Mouse (Mus musculus) myocyte (in vitro differentiated cells): ENCODE measurements at regions not wholly inside any gene's neighbourhood (a gene's known extent, or its start where the extent isn't known, plus 50 kb on each side); places are given as distances from the start of the nearest gene placed in this dataset.

Source experiments
- H3K27me3 ChIP-seq: one replicate; pipeline ENCODE4 v1.6.1; 2011; ENCODE audit not compliant: control insufficient read depth, insufficient read depth, insufficient read length
- H3K36me3 ChIP-seq: one replicate; pipeline ENCODE4 v1.6.1; 2011; ENCODE audit not compliant: control insufficient read depth, insufficient read depth
- H3K4me2 ChIP-seq: one replicate; pipeline ENCODE4 v1.6.1; 2011; ENCODE audit warnings: low read depth, control low read depth
- H3K4me3 ChIP-seq: one replicate; pipeline ENCODE4 v1.5.1; 2011; ENCODE audit warnings: mild to moderate bottlenecking, control low read depth, moderate library complexity
- H3K79me2 ChIP-seq: one replicate; pipeline ENCODE4 v1.6.1; 2011; ENCODE audit not compliant: control insufficient read depth, insufficient read depth
- H3ac ChIP-seq: one replicate; pipeline ENCODE4 v1.6.1; 2011; ENCODE audit not compliant: control insufficient read depth, insufficient read length
- CEBPB ChIP-seq: IDR thresholded peaks from 2 replicates; pipeline ENCODE4 v1.6.1; 2011; ENCODE audit warnings: mild to moderate bottlenecking, moderate library complexity; ENCODE audit not compliant: poor library complexity, insufficient read depth, severe bottlenecking
- E2F4 ChIP-seq: IDR thresholded peaks from one replicate; pipeline ENCODE4 v1.6.1; 2011; ENCODE audit warnings: mild to moderate bottlenecking, control low read depth, moderate library complexity; ENCODE audit not compliant: insufficient read depth
- MAX ChIP-seq: IDR thresholded peaks from one replicate; pipeline ENCODE4 v1.6.1; 2011; ENCODE audit warnings: low read depth, mild to moderate bottlenecking, control low read depth
- MYOD1 ChIP-seq, 3 experiments: IDR thresholded peaks; one replicate each; pipeline ENCODE4 v1.6.1; 2011; ENCODE audit warnings: control low read depth in 2 of 3, low read depth in 2 of 3, mild to moderate bottlenecking in 2 of 3, moderate library complexity in 1 of 3; ENCODE audit not compliant: insufficient read length in 2 of 3, control insufficient read depth in 1 of 3
- MYOG ChIP-seq, 3 experiments: IDR thresholded peaks; one replicate each; pipeline ENCODE4 v1.6.1; 2011; ENCODE audit warnings: control low read depth in 2 of 3, low read depth in 2 of 3, mild to moderate bottlenecking in 2 of 3; ENCODE audit not compliant: insufficient read length in 2 of 3, control insufficient read depth in 1 of 3, insufficient read depth in 1 of 3
- POLR2A ChIP-seq: IDR thresholded peaks from one replicate; pipeline ENCODE4 v1.6.1; 2011; ENCODE audit warnings: low read depth, mild to moderate bottlenecking, control low read depth, moderate library complexity; ENCODE audit not compliant: insufficient read length
- POLR2AphosphoS2 ChIP-seq: IDR thresholded peaks from one replicate; pipeline ENCODE4 v1.6.1; 2011; ENCODE audit warnings: low read depth, control low read depth; ENCODE audit not compliant: insufficient read length
- REST ChIP-seq: IDR thresholded peaks from one replicate; pipeline ENCODE4 v1.6.1; 2011; ENCODE audit warnings: mild to moderate bottlenecking, control low read depth, moderate library complexity; ENCODE audit not compliant: insufficient read depth, insufficient read length
- SRF ChIP-seq: IDR thresholded peaks from one replicate; pipeline ENCODE4 v1.6.1; 2011; ENCODE audit warnings: low read depth; ENCODE audit not compliant: control insufficient read depth, insufficient read length
- TCF12 ChIP-seq: IDR thresholded peaks from one replicate; pipeline ENCODE4 v1.6.1; 2011; ENCODE audit warnings: mild to moderate bottlenecking, control low read depth; ENCODE audit not compliant: poor library complexity, insufficient read depth, severe bottlenecking
- TCF3 ChIP-seq: IDR thresholded peaks from one replicate; pipeline ENCODE4 v1.6.1; 2011; ENCODE audit warnings: low read depth, control low read depth; ENCODE audit not compliant: insufficient read length
- USF1 ChIP-seq: IDR thresholded peaks from one replicate; pipeline ENCODE4 v1.6.1; 2011; ENCODE audit warnings: low read depth, mild to moderate bottlenecking, control low read depth, moderate library complexity

DNA sequence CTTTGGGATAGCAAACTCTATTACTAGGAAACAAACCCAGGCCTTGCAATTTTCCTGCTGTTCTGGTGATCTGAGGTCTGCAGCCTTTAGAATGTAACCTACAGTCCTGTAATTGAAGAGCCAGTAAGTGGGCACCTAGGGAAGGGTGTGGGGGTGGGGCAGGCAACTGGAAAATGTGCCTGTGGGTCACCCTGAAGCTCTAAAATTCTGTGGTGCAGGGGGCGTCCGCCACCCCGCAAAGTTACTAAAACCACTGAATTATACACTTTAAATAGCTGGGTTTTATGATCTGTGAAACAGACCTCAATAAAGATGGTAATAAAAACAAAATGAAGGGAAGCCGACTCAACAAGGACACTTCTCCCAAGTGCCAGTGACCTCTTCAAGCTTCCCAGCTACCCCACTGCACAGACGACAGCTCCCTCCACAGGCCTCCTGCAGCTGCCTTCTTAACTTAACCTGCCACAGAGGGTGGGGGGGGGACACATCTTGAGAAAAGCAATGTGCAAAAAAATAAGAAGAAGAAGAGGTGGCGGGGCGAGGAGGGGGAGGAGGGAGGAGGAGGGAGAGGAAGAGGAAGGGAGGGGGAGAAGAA, 205.9 kb downstream of the Xxylt1 start:
- Histone ChIP-seq H3K36me3 (no peaks in the 10 kb centered on the region), H3K79me2 (no peaks in the 10 kb centered on the region), H3K4me3 (no peak overlapping the region), H3K27me3 (peaks cover 5% of the 10 kb centered on the region), H3ac (no peak overlapping the region), H3K4me2 (no peak overlapping the region)
- no peak for TF ChIP-seq POLR2AphosphoS2
- TF ChIP-seq TCF3 = no peak
- TF ChIP-seq E2F4 = no peak
- no peak for TF ChIP-seq MYOD1 (IDR thresholded peaks at IDR 0.05; ENCODE audit: control insufficient read depth in 1 of 3, insufficient read length in 2 of 3, low read depth in 2 of 3)
- no peak for TF ChIP-seq TCF12
- TF ChIP-seq CEBPB = no peak
- no peak for TF ChIP-seq MYOG (IDR thresholded peaks at IDR 0.05; ENCODE audit: control insufficient read depth in 1 of 3, insufficient read depth in 1 of 3, insufficient read length in 2 of 3, low read depth in 2 of 3)
- no peak for TF ChIP-seq SRF
- TF ChIP-seq USF1 = no peak
- no peak for TF ChIP-seq REST
- no peak for TF ChIP-seq POLR2A
- no peak for TF ChIP-seq MAX

DNA sequence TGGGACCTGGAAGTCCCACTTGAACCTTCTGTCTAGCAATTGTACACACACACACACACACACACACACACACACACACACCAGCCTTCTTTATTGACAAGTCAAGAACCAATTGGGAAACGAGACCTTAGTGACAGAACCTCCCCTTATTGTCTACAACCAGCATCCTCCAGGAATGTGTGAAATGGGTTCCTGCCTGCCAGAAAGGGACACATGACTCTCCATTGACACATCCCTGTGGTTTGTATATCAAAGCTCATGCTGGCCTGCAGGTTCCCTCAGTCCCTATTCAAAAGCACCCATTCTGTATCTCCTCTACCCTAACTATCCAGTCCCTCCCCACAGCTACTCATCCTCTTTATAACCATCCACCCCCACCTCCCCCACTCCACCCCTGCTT, 202.4 kb downstream of the Xxylt1 start:
- H3K4me2 ChIP-seq = no peak overlapping the region
- no peak overlapping the region for H3ac ChIP-seq
- H3K79me2 ChIP-seq = no peaks in the 10 kb centered on the region
- H3K4me3 ChIP-seq = no peak overlapping the region
- H3K36me3 ChIP-seq = no peaks in the 10 kb centered on the region
- H3K27me3 ChIP-seq = peaks cover 14% of the 10 kb centered on the region
- TF ChIP-seq MYOG (IDR thresholded peaks at IDR 0.05; ENCODE audit: control insufficient read depth in 1 of 3, insufficient read depth in 1 of 3, insufficient read length in 2 of 3, low read depth in 2 of 3) (no peak), CEBPB (no peak), MAX (no peak), POLR2A (no peak), TCF3 (no peak), POLR2AphosphoS2 (no peak), SRF (no peak), USF1 (no peak), REST (no peak)

DNA sequence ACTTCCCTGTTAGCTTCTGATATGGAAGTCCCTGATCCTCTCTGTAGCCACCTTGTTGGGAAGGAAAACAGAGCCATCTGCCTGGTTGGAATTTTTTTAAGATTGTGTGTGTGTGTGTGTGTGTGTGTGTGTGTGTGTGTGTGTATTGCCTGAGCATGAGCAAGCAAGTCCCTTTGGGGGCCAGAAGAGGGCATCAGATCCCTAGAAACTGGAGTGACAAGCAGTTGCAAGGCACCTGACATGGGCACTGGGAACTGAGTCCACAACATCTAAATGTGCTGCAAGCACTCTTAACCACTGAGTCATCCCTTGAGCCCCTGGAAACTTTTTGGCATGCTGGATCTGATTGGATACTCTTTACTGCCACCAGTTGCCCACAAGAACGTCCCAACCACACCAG, 201.4 kb downstream of the Xxylt1 start:
- H3K4me2 ChIP-seq = no peak overlapping the region
- TF ChIP-seq MAX = no peak
- no peak for TF ChIP-seq MYOD1 (IDR thresholded peaks at IDR 0.05; ENCODE audit: control insufficient read depth in 1 of 3, insufficient read length in 2 of 3, low read depth in 2 of 3)
- no peak for TF ChIP-seq TCF12
- no peak for TF ChIP-seq REST
- no peak for TF ChIP-seq CEBPB
- no peak for TF ChIP-seq TCF3
- TF ChIP-seq USF1 = no peak
- peaks cover 14% of the 10 kb centered on the region for H3K27me3 ChIP-seq
- H3ac ChIP-seq = no peak overlapping the region
- H3K79me2 ChIP-seq = no peaks in the 10 kb centered on the region
- H3K4me3 ChIP-seq = no peak overlapping the region
- no peaks in the 10 kb centered on the region for H3K36me3 ChIP-seq

DNA sequence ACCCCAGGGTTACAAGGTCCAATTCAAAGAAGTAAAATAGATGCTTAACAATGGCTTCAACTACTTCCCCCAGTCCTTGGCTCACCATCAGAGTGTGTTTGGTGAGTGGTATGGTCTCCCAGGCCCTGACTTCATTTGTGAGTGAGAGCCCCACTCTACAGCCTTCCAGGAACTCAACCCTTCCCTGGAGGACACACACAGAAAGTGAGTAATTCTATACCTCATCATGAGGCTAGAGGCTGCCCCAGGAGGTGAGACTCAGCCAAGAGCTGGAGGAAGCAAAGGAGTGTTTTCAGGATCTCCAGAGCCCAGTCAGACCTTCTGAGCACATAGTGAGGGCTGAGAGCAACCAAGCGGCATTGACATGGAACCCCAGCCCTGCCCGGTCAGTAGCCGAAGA, 200.6 kb downstream of the Xxylt1 start:
- Histone ChIP-seq H3K4me3 (no peak overlapping the region), H3ac (no peak overlapping the region)
- TF ChIP-seq POLR2A = no peak
- TF ChIP-seq CEBPB = no peak
- no peak for TF ChIP-seq MYOG (IDR thresholded peaks at IDR 0.05; ENCODE audit: control insufficient read depth in 1 of 3, insufficient read depth in 1 of 3, insufficient read length in 2 of 3, low read depth in 2 of 3)
- no peak for TF ChIP-seq E2F4
- no peak for TF ChIP-seq TCF3
- TF ChIP-seq SRF = no peak
- TF ChIP-seq POLR2AphosphoS2 = no peak
- no peak for TF ChIP-seq TCF12
- no peak for TF ChIP-seq MAX
- TF ChIP-seq MYOD1 (IDR thresholded peaks at IDR 0.05; ENCODE audit: control insufficient read depth in 1 of 3, insufficient read length in 2 of 3, low read depth in 2 of 3) = no peak
- no peak for TF ChIP-seq REST
- TF ChIP-seq USF1 = no peak

DNA sequence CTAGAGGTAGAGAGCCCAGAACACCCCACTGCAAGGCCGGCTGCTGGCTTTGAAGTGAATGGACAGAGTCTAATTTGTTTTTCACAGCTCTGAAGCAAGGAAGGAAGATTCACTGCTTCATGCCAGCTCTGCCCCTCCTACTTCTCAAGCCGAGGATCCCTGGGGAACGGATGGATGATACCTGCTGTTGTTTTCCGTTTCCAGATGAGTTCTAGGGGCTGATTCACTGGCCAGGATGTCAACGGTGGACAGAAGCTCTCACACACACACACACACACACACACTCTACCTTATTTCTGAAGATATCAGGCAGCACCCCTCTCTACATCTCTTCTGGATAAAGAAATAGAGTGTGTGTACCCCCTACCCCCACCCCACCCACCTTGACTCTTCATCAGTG, 200.0 kb downstream of the Xxylt1 start:
- Histone ChIP-seq H3K4me3 (no peak overlapping the region), H3K79me2 (no peaks in the 10 kb centered on the region), H3ac (no peak overlapping the region), H3K27me3 (peaks cover 11% of the 10 kb centered on the region), H3K4me2 (no peak overlapping the region), H3K36me3 (no peaks in the 10 kb centered on the region)
- TF ChIP-seq SRF (no peak), TCF3 (no peak), POLR2A (no peak), MYOD1 (IDR thresholded peaks at IDR 0.05; ENCODE audit: control insufficient read depth in 1 of 3, insufficient read length in 2 of 3, low read depth in 2 of 3) (no peak), CEBPB (no peak), USF1 (no peak)

More for the DNA sequence above, 200.6 kb downstream of the Xxylt1 start:
- Histone ChIP-seq H3K4me2 (no peak overlapping the region), H3K79me2 (no peaks in the 10 kb centered on the region), H3K27me3 (peaks cover 14% of the 10 kb centered on the region), H3K36me3 (no peaks in the 10 kb centered on the region)
